ENCODE assay signal across 19 mouse cellular contexts in genomic region chr5:100680542-100680933, GRCm38 (mm10).
"Had no signal": no experiment of that assay in that cellular context is flagged by ENCODE, and none has a peak within 500 bp of the region (broad histone marks: within the 10 kb centered on the region; RNA-seq: fewer than 3 reads in every experiment).

No protein-coding gene starts in this region.

- ATAC-seq: lung, postnatal 0 days; midbrain, embryonic 13.5 days; midbrain, embryonic 15.5 days had no signal

- H3K27me3 ChIP-seq: lung, embryonic 15.5 days; megakaryocyte, embryonic 14.5 days; midbrain, embryonic 13.5 days; midbrain, embryonic 15.5 days; neural tube, embryonic 12.5 days had no signal

- H3K4me3 ChIP-seq: lung, embryonic 15.5 days; megakaryocyte, embryonic 14.5 days; midbrain, embryonic 13.5 days; midbrain, embryonic 15.5 days; neural tube, embryonic 12.5 days had no signal

- H3K27ac ChIP-seq: liver, embryonic 14.5 days; lung, embryonic 15.5 days; macrophage; midbrain, embryonic 13.5 days; midbrain, embryonic 15.5 days; neural tube, embryonic 12.5 days had no signal

- H3K36me3 ChIP-seq: lung, embryonic 15.5 days; midbrain, embryonic 13.5 days; midbrain, embryonic 15.5 days; neural tube, embryonic 12.5 days had no signal

- H3K4me2 ChIP-seq: lung, embryonic 15.5 days; midbrain, embryonic 11.5 days; midbrain, embryonic 13.5 days; midbrain, embryonic 15.5 days; neural tube, embryonic 12.5 days had no signal

- H3K9me3 ChIP-seq: lung, embryonic 15.5 days; megakaryocyte, embryonic 14.5 days; midbrain, embryonic 13.5 days; midbrain, embryonic 15.5 days; neural tube, embryonic 12.5 days had no signal

- H3K9ac ChIP-seq: liver, embryonic 14.5 days; lung, embryonic 15.5 days; midbrain, embryonic 13.5 days; midbrain, embryonic 15.5 days; neural tube, embryonic 12.5 days had no signal

- DNase-seq: lung, adult 2 months; lung, postnatal 14 days; lung, postnatal 36 days; retina, postnatal 1 day; right cerebral cortex, adult 18-20 months; right cerebral cortex, postnatal 25 days; right cerebral cortex, postnatal 4 days; thymus, adult 2 months; thymus, postnatal 25 days; thymus, postnatal 4 days had no signal

- H3K4me1 ChIP-seq: lung, embryonic 15.5 days; midbrain, embryonic 13.5 days; midbrain, embryonic 15.5 days; neural tube, embryonic 12.5 days had no signal
